Mouse (Mus musculus) neural tube, embryonic 11.5 days (tissue): ENCODE measurements around the gene Olfr133. TPM values are rescaled to one million over a fixed set of nuclear protein-coding genes. Genes with fewer than 3 reads are reported as not detected.
"Not testable (repeated sequence)": the region's sequence is repeated elsewhere in the genome, so short reads cannot be mapped to it uniquely, and the experiment has no call there.

Source experiments
- ATAC-seq: fragments of 200-750 bp; cut with Nextera tagmentation; 2 replicates; pipeline ENCODE4 v1.8.0; 2017; ENCODE audit warnings: moderate number of reproducible peaks, mild to moderate bottlenecking, moderate TSS enrichment, moderate library complexity; ENCODE audit not compliant: insufficient read depth, low FRiP score, low TSS enrichment
- DNase-seq: peaks from one replicate; pipeline ENCODE4 v3.0.0-alpha.2; 2015; ENCODE audit warnings: low spot score
- H3K27ac ChIP-seq: fragments of 300-500 bp; sonication (generic); 2 replicates; pipeline ENCODE4 v1.5.1; 2014; ENCODE audit warnings: low read depth, mild to moderate bottlenecking, low read length
- H3K27me3 ChIP-seq: fragments of 300-500 bp; sonication (generic); 2 replicates; pipeline ENCODE4 v1.6.1; 2014; ENCODE audit warnings: mild to moderate bottlenecking, low read length, mixed read lengths; ENCODE audit not compliant: control insufficient read depth, insufficient read depth
- H3K36me3 ChIP-seq: fragments of 300-500 bp; sonication (generic); 2 replicates; pipeline ENCODE4 v1.6.1; 2014; ENCODE audit warnings: mild to moderate bottlenecking, low read length, moderate library complexity, mixed read lengths; ENCODE audit not compliant: control insufficient read depth, insufficient read depth
- H3K4me1 ChIP-seq: fragments of 300-500 bp; sonication (generic); 2 replicates; pipeline ENCODE4 v1.6.1; 2014; ENCODE audit warnings: low read length, mixed read lengths; ENCODE audit not compliant: control insufficient read depth, insufficient read depth
- H3K4me2 ChIP-seq: fragments of 300-500 bp; sonication (generic); 2 replicates; pipeline ENCODE4 v1.6.1; 2014; ENCODE audit warnings: low read depth, mild to moderate bottlenecking, moderate library complexity
- H3K4me3 ChIP-seq: fragments of 300-500 bp; sonication (generic); 2 replicates; pipeline ENCODE4 v1.5.1; 2014; ENCODE audit warnings: low read depth, low read length
- H3K9ac ChIP-seq: fragments of 300-500 bp; sonication (generic); 2 replicates; pipeline ENCODE4 v1.6.1; 2014; ENCODE audit warnings: mild to moderate bottlenecking, low read length
- H3K9me3 ChIP-seq: fragments of 300-500 bp; sonication (generic); 2 replicates; pipeline ENCODE4 v1.6.1; 2016; ENCODE audit warnings: low read length; ENCODE audit not compliant: control insufficient read depth
- WGBS: fragments of 180-500 bp; shearing (Covaris S2); extraction: QIAGEN DNeasy Blood & Tissue Kit; methylation state at CpG from one replicate; pipeline ENCODE4 v1.1.7; 2014; 5-methylcytosine and 5-hydroxymethylcytosine counted together
- polyA plus RNA-seq: library from polyadenylated mRNA; unstranded; fragments of >200 nt; fragmentation: Nextera tagmentation; extraction: Ambion mirVana; gene quantifications from 2 replicates; pipeline ENCODE4 v1.2.1, GENCODE M21; 2014

Olfr133 gene
- not detected in 2 replicates for polyA plus RNA-seq

GRCm38 (mm10) chr17:38144981-38145380 lies at the start of gene Olfr133:
Olfr133 (plus strand) TSS chr17:38145281.
- Histone ChIP-seq H3K4me2 (no peak within 1 kb of the TSS), H3K4me1 (no peaks in the 10 kb centered on the region), H3K27me3 (no peaks in the 10 kb centered on the region), H3K9me3 (no peaks in the 10 kb centered on the region), H3K9ac (no peak within 1 kb of the TSS), H3K4me3 (no peak within 1 kb of the TSS), H3K27ac (no peak within 1 kb of the TSS), H3K36me3 (no peaks in the 10 kb centered on the region)
- WGBS, result 83% methylated on average over 2 of the region's 2 CpGs
- no peak for ATAC-seq
- no peak for DNase-seq

GRCm38 (mm10) chr17:38124199-38124598 lies 20.9 kb upstream of the Olfr133 start:
- H3K9me3 ChIP-seq, ATAC-seq, H3K27me3 ChIP-seq, H3K4me2 ChIP-seq, H3K9ac ChIP-seq, DNase-seq, H3K4me1 ChIP-seq, H3K27ac ChIP-seq, H3K36me3 ChIP-seq, H3K4me3 ChIP-seq: not testable (repeated sequence)
- 75% methylated on average over 1 of the region's 1 CpGs for WGBS

- not testable (repeated sequence) for H3K36me3 ChIP-seq, DNase-seq, ATAC-seq, H3K27ac ChIP-seq, H3K4me2 ChIP-seq, H3K27me3 ChIP-seq, H3K9ac ChIP-seq, H3K9me3 ChIP-seq, H3K4me1 ChIP-seq, H3K4me3 ChIP-seq
- 73% methylated on average over 3 of the region's 3 CpGs for WGBS
Measured at GRCm38 (mm10) chr17:38125371-38125770, 19.7 kb upstream of the Olfr133 start.

- no peaks in the 10 kb centered on the region for H3K36me3 ChIP-seq
- no peak within 1 kb of the TSS for H3K4me2 ChIP-seq
- DNase-seq (no peak), ATAC-seq (no peak)
- H3K9me3 ChIP-seq, result no peaks in the 10 kb centered on the region
- WGBS, result 77% methylated on average over 1 of the region's 1 CpGs
- H3K4me1 ChIP-seq, result no peaks in the 10 kb centered on the region
- H3K9ac ChIP-seq, result no peak within 1 kb of the TSS
- no peak within 1 kb of the TSS for H3K4me3 ChIP-seq
- H3K27me3 ChIP-seq, result no peaks in the 10 kb centered on the region
- no peak within 1 kb of the TSS for H3K27ac ChIP-seq
Measured at GRCm38 (mm10) chr17:38134426-38134825, 10.7 kb upstream of the Olfr133 start, which contains the start of gene Olfr132. Olfr132 (minus strand) TSS chr17:38134526.

GRCm38 (mm10) chr17:38171088-38171487 lies 26.0 kb downstream of the Olfr133 start, which contains the start of gene Olfr134:
Olfr134 (plus strand) TSS chr17:38171388.
- Histone ChIP-seq H3K27me3 (no peaks in the 10 kb centered on the region), H3K4me2 (no peak within 1 kb of the TSS), H3K9ac (no peak within 1 kb of the TSS), H3K4me1 (no peaks in the 10 kb centered on the region), H3K4me3 (no peak within 1 kb of the TSS), H3K27ac (no peak within 1 kb of the TSS), H3K9me3 (no peaks in the 10 kb centered on the region), H3K36me3 (no peaks in the 10 kb centered on the region)
- 74% methylated on average over 3 of the region's 3 CpGs for whole genome bisulfite sequencing
- ATAC-seq (no peak), DNase-seq (no peak)

Other genes with a start within 250 kb of the Olfr133 start
- gene Olfr127, start 244.8 kb upstream of the Olfr133 start, polyA plus RNA-seq, result not detected in 2 replicates
- gene Olfr128, start 224.7 kb upstream of the Olfr133 start, polyA plus RNA-seq, result not detected in 2 replicates
- gene Olfr761, start 192.2 kb upstream of the Olfr133 start, polyA plus RNA-seq, result not detected in 2 replicates
- gene Olfr129, start 85.2 kb upstream of the Olfr133 start, polyA plus RNA-seq, result not detected in 2 replicates
- gene Olfr130, start 81.4 kb upstream of the Olfr133 start, polyA plus RNA-seq, result not detected in 2 replicates
- gene Olfr131, start 56.6 kb upstream of the Olfr133 start, polyA plus RNA-seq, result not detected in 2 replicates
- gene Olfr132, start 10.8 kb upstream of the Olfr133 start, polyA plus RNA-seq, result not detected in 2 replicates
- gene Olfr134, start 26.1 kb downstream of the Olfr133 start, polyA plus RNA-seq, result not detected in 2 replicates
- gene Olfr135, start 59.1 kb downstream of the Olfr133 start, polyA plus RNA-seq, result not detected in 2 replicates
- not detected in 2 replicates for gene Olfr138, start 115.8 kb downstream of the Olfr133 start, polyA plus RNA-seq
- not detected in 2 replicates for gene Olfr137, start 162.3 kb downstream of the Olfr133 start, polyA plus RNA-seq
- not detected in 2 replicates for gene Olfr136, start 184.6 kb downstream of the Olfr133 start, polyA plus RNA-seq